Mouse (Mus musculus): Measurements from ENCODE around the gene Wwtr1. TPM values are rescaled to one million over a fixed set of nuclear protein-coding genes. Genes with fewer than 3 reads are reported as not detected.

The Wwtr1 gene
- total RNA-seq, 2 experiments from 2014 or later, result 22.9 to 25.2 TPM

Small RNAs within 50 kb of the gene (microRNA-seq; reads per million reads assigned to microRNA genes)
- 0 reads per million in 2 experiments for gene Mir6377

Other genes starting within 250 kb of the Wwtr1 start
- gene Tm4sf4, start 150.6 kb downstream of the Wwtr1 start, total RNA-seq (2021), result not detected
- 10 to 100 TPM; 10.1 to 12.0 TPM for gene Commd2, start 75.8 kb upstream of the Wwtr1 start, total RNA-seq (2021)
- not detected for gene Ankub1, start 116.9 kb upstream of the Wwtr1 start, total RNA-seq (2021)
- gene Rnf13, start 160.2 kb upstream of the Wwtr1 start, total RNA-seq (2021), result 10 to 100 TPM; 28.3 to 32.9 TPM